Mouse (Mus musculus): ENCODE measurements around the gene Ppm1k.
A peak's percentile ranks its signal among the peaks of the same experiment; 100 is the strongest.
"Not testable (repeated sequence)": the region's sequence is repeated elsewhere in the genome, so short reads cannot be mapped to it uniquely, and the experiment has no call there.

Ppm1k gene

GRCm38 (mm10) chr6:57535386-57535936 lies at the start of gene Ppm1k:
Gene Ppm1k (minus strand): TSS chr6:57535468.
- DNase-seq (ENCODE audit: low read depth, low spot score): peak; percentile 65

DNA sequence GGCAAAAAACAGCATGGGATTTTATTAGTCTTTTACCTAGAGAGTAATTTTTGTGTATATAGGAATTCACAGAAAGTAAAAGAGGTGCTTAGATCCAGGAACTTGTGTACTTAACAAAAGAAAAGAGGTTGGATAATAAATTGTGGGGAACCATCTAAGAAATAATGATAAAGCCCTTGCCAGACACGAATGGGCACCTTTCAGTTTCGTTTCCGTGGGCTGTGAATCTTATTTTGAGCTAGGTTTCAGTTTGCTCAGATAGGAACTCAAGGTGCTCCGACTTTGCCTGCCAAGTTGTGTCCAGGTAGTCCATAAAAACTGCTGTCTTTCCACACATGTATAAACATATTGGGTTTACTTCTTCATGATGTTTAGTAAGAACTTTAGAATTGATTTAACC lies 47.1 kb upstream of the Ppm1k start:
- no peak for DNase-seq (ENCODE audit: low read depth, low spot score)

- no peak for DNase-seq (ENCODE audit: low read depth, low spot score)
Measured at GRCm38 (mm10) chr6:57581595-57581994, 46.3 kb upstream of the Ppm1k start.

DNA sequence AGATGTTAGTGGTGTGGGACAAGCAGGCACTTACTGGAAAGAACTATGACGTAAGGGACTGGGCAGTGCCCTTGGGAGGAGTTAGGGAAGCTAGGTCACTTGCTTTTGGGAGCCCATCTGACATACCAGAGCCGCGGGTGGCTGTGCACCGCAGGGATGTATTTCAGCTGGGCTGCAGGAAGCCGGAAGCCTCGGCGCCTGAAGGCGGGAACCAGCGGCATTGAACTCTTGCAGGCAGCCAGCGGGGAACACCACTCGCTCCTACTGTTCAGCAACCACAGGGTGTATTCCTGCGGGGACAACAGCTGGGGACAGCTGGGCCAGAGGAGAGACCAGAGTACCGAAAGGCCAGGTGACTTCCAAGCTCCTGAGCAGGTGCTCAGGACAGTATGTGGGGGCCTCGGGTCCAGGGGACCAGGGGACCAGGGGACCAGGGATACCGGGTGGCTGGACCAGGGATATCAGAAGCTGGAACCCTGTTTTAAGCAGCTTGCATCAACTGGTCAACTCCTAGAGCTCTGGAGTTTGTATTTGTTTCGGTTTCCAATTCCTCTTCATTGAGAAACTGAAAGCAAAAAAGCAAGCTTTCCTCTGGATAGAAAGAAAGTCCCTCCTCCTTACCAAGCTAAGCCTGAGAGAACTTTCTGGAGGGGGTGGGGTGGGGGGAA lies 45.7 kb upstream of the Ppm1k start, which contains the start of gene Herc6:
Herc6 (plus strand) TSS at position 120 of the 668 bp plus-strand sequence.
- DNase-seq (ENCODE audit: low read depth, low spot score): no peak

DNA sequence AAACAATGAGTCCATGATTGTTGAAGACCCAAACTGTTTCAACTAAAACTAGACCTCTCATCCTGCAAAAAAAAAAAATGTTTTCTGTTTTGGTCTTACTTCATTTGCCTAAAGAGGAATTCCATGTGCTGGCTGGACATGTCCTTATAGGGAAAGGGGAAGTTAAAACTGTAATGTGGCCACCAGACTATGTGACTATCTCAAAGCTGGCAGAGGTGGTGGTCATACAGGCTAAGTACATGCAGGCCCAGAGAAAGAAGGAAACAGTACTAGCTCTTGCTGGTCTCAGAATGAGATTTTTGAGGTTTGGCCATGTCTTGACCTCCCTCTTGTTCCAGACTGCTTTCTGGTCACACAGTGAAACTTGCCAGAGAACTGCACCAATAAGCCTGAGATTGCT lies 36.3 kb upstream of the Ppm1k start:
- DNase-seq (ENCODE audit: low read depth, low spot score): no peak

DNA sequence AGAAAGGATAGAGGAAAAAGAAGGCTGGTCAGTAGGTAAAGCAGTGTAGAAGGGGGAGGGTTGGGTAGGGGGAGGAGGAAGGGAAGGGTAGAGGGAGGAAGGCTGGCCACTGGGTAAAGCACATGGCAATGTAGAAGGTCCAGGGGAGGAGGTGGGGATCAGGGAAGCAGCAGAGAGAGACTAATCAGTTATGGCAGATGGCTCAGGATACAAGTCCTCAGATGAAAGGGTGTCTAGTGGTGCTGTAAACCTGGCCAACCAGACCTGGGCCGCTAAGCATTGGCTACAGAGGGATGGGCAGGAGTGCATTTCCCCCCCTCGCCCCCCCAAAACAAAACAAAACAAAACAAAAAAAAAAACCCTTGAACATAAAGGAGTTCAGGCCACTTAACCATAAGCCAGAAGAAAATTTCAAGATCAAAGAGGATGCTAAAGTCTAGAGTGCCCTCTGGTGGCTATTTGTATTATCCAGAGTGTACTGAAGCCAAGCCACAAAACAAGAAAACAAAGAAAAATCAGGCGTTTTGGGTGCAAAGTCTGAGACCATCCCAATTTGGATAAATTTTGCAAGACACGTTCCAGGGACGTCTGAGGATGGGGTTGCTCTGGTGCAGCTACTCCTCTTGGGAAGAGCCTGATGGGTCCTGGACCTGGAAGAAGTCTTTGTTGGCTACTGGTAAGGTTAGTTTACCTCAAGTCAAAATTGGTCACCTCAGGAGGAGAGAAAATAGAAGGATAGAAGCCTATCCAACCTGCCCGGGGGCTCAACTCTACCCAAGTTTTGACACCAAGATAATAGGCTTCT lies 35.1 kb upstream of the Ppm1k start:
- DNase-seq (ENCODE audit: low read depth, low spot score): no peak

GRCm38 (mm10) chr6:57567630-57568029 lies 32.4 kb upstream of the Ppm1k start:
- DNase-seq (ENCODE audit: low read depth, low spot score): no peak

DNA sequence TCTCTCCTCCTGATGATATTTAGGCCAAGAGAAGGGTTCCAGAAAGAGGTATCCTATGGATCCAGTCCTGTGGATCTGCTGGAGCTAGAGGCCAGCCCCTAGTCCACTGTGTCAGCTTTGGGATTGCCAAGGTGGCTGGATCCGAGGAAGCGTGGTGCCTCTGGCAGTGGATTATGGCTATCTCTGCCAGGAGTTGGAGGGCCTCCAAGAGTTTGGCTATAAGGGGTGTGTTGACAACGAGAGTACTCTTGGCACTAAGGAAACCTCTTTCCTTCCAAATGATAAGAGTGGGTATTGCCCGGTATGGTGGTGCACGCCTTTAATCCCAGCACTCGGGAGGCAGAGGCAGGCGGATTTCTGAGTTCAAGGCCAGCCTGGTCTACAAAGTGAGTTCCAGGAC lies 30.2 kb upstream of the Ppm1k start:
- DNase-seq (ENCODE audit: low read depth, low spot score): no peak

DNA sequence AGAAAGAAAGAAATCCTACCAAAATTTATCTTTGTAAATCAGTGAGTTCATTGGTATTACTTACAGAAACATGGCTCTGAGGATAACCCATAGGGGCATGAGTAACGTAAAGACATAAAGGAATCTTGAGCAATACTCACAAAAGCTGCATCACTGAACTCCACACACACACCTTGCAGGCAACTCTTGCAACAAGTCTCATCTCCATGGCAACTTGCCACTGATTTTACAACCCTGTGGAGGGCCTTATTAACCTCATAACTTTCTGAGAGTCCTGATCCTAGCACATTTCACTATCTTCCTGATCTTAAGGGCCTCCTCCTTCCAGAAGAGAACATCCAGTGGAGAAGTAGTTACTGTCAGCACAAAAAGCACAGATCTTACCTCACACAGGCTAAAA lies 28.2 kb upstream of the Ppm1k start:
- no peak for DNase-seq (ENCODE audit: low read depth, low spot score)

- DNase-seq (ENCODE audit: low read depth, low spot score): no peak
Measured at GRCm38 (mm10) chr6:57557796-57558317, 22.6 kb upstream of the Ppm1k start.

DNA sequence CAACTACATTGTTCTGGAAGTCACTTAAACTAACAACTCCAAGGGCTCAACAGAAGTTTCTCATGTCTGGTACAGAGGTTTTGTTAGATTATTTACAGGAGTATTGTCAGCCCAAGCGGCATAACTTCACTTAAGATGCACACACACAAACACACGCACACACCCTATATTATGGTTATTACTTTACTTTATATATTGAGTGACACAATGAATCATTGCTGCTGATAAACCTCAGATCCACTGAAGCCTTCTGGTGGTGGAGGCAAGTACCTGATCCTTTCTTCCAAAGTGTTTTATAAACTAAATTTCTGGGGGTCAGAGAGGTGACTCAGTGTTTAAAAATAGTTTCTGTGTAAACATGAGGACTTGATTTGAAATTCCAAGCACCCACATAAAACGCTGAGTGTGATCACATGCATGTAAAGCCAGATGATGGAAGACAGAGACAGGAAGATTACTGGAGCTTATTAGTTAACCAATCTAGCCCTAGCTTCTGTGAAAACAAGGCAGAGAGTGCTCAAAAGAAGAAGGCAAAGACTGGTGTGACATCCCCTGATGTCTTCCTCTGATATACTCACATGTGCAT lies 16.0 kb upstream of the Ppm1k start:
- no peak for DNase-seq (ENCODE audit: low read depth, low spot score)

GRCm38 (mm10) chr6:57544866-57545265 lies 9.6 kb upstream of the Ppm1k start:
- DNase-seq (ENCODE audit: low read depth, low spot score): no peak

GRCm38 (mm10) chr6:57543591-57543990 lies 8.3 kb upstream of the Ppm1k start:
- not testable (repeated sequence) for DNase-seq (ENCODE audit: low read depth, low spot score)

- DNase-seq (ENCODE audit: low read depth, low spot score): no peak
Measured at GRCm38 (mm10) chr6:57541737-57542335, 6.6 kb upstream of the Ppm1k start.

DNA sequence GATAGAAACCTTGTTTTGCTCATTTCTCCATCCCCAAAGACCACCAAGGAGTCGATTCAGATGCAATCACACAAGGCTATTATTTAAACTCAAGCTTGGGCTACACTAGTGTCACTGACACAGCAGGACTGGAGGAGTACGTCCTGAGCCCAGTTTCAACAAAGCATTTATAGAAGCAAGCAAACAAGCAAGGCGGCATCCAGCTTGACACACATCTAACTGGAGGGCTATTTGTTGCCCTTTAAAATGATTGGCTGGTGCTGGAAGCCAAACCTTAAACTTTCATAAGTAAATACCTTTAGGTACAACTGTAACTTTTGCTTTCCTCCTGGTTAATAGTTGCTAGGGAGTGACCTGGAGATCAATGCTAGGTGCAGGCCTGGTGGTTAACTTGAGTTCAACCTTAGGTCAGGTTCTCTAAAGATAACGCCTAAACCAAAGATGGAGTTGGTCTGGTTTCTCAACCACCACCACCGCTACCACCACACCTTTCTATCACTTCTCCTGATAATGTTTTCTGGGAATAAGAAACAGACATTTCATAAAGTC lies 5.8 kb upstream of the Ppm1k start:
- no peak for DNase-seq (ENCODE audit: low read depth, low spot score)

GRCm38 (mm10) chr6:57537887-57538286 lies 2.6 kb upstream of the Ppm1k start:
- DNase-seq (ENCODE audit: low read depth, low spot score): no peak

DNA sequence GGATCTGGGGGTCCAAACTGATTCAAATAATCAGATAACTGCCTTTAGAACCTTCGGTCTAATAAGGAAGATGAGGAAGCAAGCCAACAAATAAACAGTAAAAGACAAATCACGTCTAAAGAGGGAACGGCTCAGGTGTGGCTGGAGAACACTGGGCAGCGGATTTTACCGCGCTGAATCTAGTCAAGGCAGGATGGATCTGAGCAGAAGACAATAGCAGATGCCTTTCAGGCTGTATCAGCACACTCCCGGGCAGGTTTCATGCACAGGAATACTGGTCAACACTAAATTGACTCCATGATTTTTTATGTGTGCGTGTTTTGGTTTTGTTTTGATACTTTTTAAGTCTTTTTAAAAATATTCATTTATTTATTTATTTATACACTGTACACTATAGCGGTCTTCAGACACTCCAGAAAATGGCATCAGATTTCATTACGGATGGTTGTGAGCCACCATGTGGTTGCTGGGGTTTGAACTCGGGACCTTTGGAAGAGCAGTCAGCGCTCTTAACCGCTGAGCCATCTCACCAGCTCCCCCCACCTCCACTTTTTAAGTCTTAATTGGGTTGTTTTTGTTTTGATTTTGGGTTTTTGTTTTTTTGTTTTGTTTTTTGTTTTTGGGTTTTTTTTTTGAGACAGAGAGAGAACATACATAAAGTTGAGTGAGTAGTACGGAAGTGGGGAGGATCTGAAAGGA lies 852 bp upstream of the Ppm1k start:
- DNase-seq (ENCODE audit: low read depth, low spot score): no peak

DNA sequence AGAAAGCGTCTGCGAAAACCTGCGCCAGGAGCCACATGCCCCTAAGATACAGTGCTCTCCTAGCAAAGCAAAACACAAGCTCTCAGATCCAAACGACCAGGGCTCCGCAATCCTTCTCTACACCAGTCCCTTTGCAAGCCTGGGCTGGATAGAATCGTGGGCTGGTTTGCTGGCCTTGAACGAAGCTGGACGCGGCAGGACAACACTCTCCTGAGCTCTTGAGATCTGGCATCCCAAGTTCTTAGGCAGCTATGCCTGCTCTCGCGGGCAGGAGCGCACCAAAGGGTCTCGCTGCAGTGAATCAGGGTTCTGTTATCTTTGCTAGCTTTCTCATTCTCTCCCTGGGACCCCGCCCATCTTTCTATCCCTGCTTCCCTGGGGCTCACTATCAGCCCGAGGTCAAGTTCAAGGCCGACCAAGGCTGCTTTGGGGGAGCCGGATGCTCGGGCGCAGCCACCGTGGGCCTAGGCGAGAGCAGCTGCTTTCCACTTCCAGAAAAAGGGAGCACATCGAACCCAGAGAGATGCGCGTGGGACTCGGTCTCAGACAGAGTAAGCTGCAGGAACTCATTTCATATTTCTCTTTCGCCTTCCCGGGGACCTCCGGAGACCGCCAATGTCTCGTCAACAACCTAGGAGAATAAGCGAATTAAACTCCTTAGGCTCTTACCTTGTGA lies 519 bp downstream of the Ppm1k start:
- DNase-seq (ENCODE audit: low read depth, low spot score): no peak

GRCm38 (mm10) chr6:57534231-57534610 lies 1.0 kb downstream of the Ppm1k start:
- no peak for DNase-seq (ENCODE audit: low read depth, low spot score)

GRCm38 (mm10) chr6:57533410-57533809 lies 1.9 kb downstream of the Ppm1k start:
- no peak for DNase-seq (ENCODE audit: low read depth, low spot score)
